Mouse (Mus musculus): ENCODE data around the gene 4930447C04Rik.

Gene 4930447C04Rik

GRCm38 (mm10) chr12:72940071-72940821 is at the start of gene 4930447C04Rik:
4930447C04Rik (minus strand) TSS chr12:72940774.
- no peak for DNase-seq

GRCm38 (mm10) chr12:72983071-72983857 is 42.7 kb upstream of the 4930447C04Rik start:
- no peak for DNase-seq

- DNase-seq: no peak
Observed at GRCm38 (mm10) chr12:72982616-72983015, 42.0 kb upstream of the 4930447C04Rik start.

GRCm38 (mm10) chr12:72979236-72979635 is 38.7 kb upstream of the 4930447C04Rik start:
- DNase-seq: no peak

- DNase-seq: no peak
Observed at GRCm38 (mm10) chr12:72977851-72978250, 37.3 kb upstream of the 4930447C04Rik start.

- peak; percentile 61 to 71 for DNase-seq
Observed at GRCm38 (mm10) chr12:72976718-72977117, 36.1 kb upstream of the 4930447C04Rik start.

GRCm38 (mm10) chr12:72976172-72976571 is 35.6 kb upstream of the 4930447C04Rik start:
- no peak for DNase-seq

- peak; percentile 11 to 45 for DNase-seq
Observed at GRCm38 (mm10) chr12:72973161-72973560, 32.6 kb upstream of the 4930447C04Rik start.

- DNase-seq: no peak
Observed at GRCm38 (mm10) chr12:72970620-72971019, 30.0 kb upstream of the 4930447C04Rik start.

- no peak for DNase-seq
Observed at GRCm38 (mm10) chr12:72967541-72967940, 27.0 kb upstream of the 4930447C04Rik start.

- no peak for DNase-seq
Observed at GRCm38 (mm10) chr12:72962761-72963160, 22.2 kb upstream of the 4930447C04Rik start.

GRCm38 (mm10) chr12:72958446-72958845 is 17.9 kb upstream of the 4930447C04Rik start:
- no peak for DNase-seq

GRCm38 (mm10) chr12:72957829-72958424 is 17.4 kb upstream of the 4930447C04Rik start:
- no peak for DNase-seq

- DNase-seq: no peak
Observed at GRCm38 (mm10) chr12:72954906-72955305, 14.3 kb upstream of the 4930447C04Rik start.

- DNase-seq: no peak
Observed at GRCm38 (mm10) chr12:72953858-72954257, 13.3 kb upstream of the 4930447C04Rik start.

- DNase-seq: no peak
Observed at GRCm38 (mm10) chr12:72953089-72953488, 12.5 kb upstream of the 4930447C04Rik start.

GRCm38 (mm10) chr12:72947335-72947734 is 6.8 kb upstream of the 4930447C04Rik start:
- DNase-seq: no peak

- DNase-seq: no peak
Observed at GRCm38 (mm10) chr12:72946805-72947204, 6.2 kb upstream of the 4930447C04Rik start.

GRCm38 (mm10) chr12:72946064-72946395 is 5.5 kb upstream of the 4930447C04Rik start:
- no peak for DNase-seq

- no peak for DNase-seq
Observed at GRCm38 (mm10) chr12:72945301-72946063, 4.9 kb upstream of the 4930447C04Rik start.

- DNase-seq: no peak
Observed at GRCm38 (mm10) chr12:72944411-72945225, 4.0 kb upstream of the 4930447C04Rik start.

- DNase-seq: no peak
Observed at GRCm38 (mm10) chr12:72943574-72944110, 3.1 kb upstream of the 4930447C04Rik start.

Data from cerebellum, postnatal 36 days (tissue).